Mouse (Mus musculus) bone marrow macrophage, adult 2 months (primary cell): Measurements from ENCODE around the gene Hlf.

Experiments used
- CTCF ChIP-seq: IDR thresholded peaks from 2 replicates; pipeline ENCODE4 v1.5.1; 2012; ENCODE audit warnings: low read depth, mild to moderate bottlenecking, low read length, moderate library complexity
- POLR2A ChIP-seq: IDR thresholded peaks from 2 replicates; pipeline ENCODE4 v1.6.1; 2012; ENCODE audit warnings: mild to moderate bottlenecking, low read depth, low read length, borderline replicate concordance

DNA sequence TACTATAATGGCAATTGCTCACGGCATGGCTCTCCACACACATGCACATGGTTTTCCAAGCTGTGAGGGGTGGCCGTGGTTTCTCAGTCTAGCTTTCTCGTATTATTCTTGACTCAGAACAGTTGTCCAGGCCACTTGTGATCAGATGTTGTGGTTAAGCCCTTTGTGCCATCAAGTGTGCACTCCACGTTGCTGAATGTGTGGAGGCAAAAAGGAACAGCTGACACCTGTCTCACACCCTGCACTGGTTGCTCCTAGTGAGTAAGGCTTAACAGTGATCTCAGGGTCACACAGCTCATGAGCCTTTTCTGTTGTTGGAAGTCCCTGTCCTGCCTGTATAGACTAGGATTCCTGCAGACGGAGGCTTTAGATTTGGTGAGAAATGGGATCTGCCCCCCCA, 84.6 kb downstream of the Hlf start:
- no peak for TF ChIP-seq POLR2A
- TF ChIP-seq CTCF = no peak
